Mouse (Mus musculus): ENCODE measurements around the gene Pogz. TPM values are rescaled to one million over a fixed set of nuclear protein-coding genes. Genes with fewer than 3 reads are reported as not detected.
"Not testable (repeated sequence)": the region's sequence is repeated elsewhere in the genome, so short reads cannot be mapped to it uniquely, and the experiment has no call there.

Gene Pogz
- total RNA-seq, 2 experiments from 2014 or later = 54.4 to 62.5 TPM

GRCm38 (mm10) chr3:94833358-94833757, 4.0 kb upstream of the Pogz start:
- no peak for DNase-seq

- no peak for DNase-seq
These were observed 2.0 kb upstream of the Pogz start for GRCm38 (mm10) chr3:94835396-94835795.

DNA sequence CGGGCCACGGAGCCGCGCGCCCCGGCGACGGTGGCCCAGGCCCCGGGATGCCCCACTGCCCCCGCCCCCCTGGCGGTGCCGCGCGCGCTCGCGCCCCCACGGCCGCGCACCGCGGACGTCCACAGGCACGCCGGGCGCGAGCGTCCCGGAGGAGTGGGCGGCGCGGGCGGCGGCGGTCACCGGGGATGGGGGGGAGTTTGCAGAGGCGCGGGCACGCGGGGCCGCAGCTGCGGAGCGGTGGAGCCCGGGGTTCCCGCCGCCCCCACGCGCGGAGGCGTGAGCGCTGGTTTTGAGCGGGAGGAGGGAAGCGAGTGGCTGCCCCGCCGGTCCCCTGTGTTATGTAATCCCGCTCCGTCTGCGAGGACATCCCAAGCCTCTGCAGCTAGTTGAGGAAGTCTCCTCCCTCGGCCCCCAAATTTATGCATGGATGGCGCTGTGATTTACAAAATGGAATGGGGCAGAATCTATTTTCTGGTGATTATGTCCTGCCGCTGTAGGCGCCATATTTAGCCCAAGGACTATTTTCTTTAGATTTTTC, 661 bp downstream of the Pogz start:
- DNase-seq = peak; percentile 90

GRCm38 (mm10) chr3:94838631-94839030, 1.3 kb downstream of the Pogz start:
- no peak for DNase-seq

DNA sequence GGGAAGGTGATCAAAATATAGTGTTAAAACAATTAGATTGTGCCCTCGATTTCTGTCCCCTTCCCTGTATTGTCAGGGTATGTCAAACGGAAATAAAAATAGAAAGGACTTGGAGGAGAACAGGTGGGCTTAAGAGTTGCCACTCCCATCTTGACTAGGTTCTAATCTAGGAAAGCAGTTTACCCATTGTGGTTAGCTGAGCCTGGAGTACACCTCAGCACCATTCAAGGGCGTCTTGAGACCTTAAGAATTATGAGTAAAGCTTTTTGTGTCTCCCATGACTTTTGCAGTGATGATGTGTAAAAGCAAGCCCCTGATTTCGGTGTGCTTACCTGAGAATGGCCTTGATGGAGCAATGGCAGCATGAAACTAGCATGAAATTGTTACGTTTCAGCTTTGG, 1.7 kb downstream of the Pogz start:
- no peak for DNase-seq

- DNase-seq = no peak
These were observed 10.0 kb downstream of the Pogz start for GRCm38 (mm10) chr3:94847382-94847781.

DNA sequence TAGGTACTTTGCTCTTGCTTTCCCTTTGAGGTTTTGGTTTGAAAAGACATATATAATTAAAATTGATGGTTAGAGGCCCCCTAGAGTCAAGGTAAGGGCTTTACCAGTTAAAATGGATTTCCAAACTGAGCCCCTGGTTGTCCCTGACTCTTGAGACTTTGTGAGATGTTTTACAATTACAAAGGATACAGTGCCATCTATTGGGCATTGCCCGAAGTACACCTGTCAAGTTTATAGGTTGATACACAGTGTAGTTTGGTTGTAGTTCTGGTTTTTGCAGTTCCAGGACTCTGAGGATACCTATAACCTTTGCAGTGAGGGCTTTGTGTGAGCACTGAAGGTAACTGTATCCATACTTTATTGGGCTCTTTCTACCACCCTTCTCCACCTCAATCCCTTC, 12.0 kb downstream of the Pogz start:
- DNase-seq = peak in 1 of 2 experiments; percentile 29

GRCm38 (mm10) chr3:94851731-94852130, 14.4 kb downstream of the Pogz start:
- no peak for DNase-seq

- no peak for DNase-seq
These were observed 14.8 kb downstream of the Pogz start for GRCm38 (mm10) chr3:94852215-94852614.

GRCm38 (mm10) chr3:94859471-94859870, 22.1 kb downstream of the Pogz start:
- no peak for DNase-seq

- no peak for DNase-seq
These were observed 31.6 kb downstream of the Pogz start for GRCm38 (mm10) chr3:94869011-94869410.

- DNase-seq = no peak
These were observed 41.3 kb downstream of the Pogz start for GRCm38 (mm10) chr3:94878618-94879017.

DNA sequence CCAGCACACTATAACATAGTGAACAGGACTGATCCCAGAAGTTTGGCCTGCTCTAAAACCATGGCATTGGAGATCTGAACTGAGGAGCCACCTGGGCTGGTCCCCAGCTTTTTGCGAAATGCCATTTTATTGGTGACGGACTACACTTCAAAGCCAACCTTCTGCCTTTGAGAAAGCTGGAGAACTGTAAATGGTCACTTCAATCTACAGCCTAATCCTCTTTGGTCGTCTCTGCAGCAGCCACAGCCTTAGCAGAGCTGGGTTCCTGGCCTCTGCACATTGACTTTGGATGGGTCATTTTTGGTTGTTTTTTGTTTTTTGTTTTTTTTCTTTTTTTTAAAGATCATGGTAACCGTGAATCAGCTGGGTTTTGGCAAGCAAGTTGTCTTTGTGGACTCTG, 44.5 kb downstream of the Pogz start:
- DNase-seq = no peak

DNA sequence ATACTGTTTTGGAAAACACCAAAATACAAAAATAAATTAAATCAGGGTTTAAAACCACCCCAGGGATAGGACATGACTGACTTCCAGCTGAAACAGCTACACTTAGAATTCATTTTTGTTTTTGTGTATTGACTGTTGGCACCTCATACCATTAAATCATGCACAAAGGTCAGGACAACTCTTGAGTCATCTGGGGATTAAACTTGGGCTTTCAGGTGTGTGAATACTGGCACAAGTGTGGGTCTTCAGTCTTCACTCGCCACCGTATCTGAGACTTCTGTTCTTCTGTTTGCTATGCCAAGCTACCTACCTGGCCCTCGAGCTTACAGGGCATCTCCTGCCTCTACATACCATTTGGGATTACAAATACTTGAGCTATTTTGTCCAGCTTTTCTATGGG, 45.2 kb downstream of the Pogz start:
- DNase-seq = no peak

DNA sequence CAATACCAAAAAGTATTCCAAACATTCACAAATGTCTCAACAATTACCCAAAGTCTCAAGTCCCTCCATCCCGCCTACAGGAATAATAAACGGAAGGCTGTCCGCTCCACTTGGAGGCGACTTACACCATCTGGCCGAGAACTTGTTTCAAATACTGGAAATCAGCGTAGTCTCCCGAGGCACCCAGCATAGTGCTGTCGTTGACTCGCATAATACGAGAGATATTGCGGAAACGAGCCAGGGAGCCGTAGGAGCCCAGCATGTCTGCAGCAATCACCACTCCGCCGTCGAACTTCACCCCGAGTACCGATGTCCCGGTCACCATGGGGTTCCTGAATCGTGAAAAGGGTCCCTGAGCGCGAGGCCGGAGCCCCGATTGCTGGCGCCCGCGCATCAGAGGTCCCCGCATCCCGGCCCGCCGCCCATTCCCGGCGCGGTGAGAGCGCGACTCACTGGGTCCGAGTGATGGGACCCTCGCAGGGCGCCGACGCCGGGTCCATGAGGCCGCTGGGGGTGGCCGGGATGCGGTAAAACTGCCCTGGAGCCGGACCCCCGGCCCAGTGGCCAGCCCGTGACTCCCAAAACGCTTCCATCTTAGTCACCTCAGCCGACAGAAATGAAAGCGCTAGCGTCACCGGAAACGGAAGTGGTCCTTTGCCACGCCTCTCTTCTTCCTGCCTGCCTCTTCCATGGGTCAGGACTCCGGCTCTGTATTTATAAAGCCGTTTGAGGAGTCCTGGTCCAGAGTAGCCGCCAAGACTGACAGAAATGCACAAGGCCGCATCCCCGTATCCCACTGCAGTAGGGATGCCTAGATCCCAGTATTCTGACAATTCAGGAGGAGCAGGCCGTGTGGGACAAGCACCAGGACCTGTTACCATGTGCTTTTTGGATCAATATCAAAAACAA, 49.2 kb downstream of the Pogz start, which contains the start of gene Psmb4:
Psmb4 (minus strand) TSS at position 646 of the 909 bp plus-strand sequence.
- DNase-seq = peak; percentile 85

DNA sequence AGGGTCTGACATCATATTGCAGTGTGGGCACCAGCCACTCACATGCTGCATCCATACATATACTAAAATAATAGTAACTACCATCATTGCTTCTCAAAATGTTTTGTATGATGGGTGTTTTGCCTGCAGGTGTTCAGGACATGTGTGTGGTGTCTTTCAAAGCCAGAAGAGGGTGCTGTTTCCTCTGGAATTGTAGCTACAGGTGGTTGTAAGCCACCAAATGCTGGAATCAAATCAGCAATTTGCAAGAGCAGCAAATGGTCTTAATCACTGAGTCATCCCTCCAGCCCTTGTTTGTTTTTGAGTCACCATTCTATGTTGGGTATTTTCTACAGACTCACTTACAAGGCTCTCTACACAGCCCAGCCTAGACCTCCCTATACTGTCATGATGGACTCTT, 51.2 kb downstream of the Pogz start:
- no peak for DNase-seq

GRCm38 (mm10) chr3:94894076-94894475, 56.7 kb downstream of the Pogz start:
- DNase-seq = no peak

GRCm38 (mm10) chr3:94902747-94903146, 65.4 kb downstream of the Pogz start:
- peak; percentile 30 to 42 for DNase-seq

DNA sequence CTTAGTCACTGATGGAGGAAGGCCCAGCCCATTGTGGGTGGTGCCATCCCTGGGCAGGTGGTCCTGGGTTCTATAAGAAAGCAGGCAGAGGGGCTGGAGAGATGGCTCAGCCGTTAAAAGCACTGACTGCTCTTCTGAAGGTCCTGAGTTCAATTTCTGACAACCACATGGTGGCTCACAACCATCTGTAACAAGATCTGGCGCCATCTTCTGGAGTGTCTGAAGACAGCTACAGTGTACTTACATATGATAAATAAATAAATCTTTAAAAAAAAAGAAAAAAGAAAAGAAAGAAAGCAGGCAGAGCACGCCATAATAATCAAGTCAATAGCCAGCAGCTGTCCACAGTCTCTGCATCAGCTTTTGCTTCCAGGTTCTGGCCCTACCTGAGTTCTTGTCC, 67.4 kb downstream of the Pogz start:
- DNase-seq = not testable (repeated sequence)

GRCm38 (mm10) chr3:94906482-94906881, 69.1 kb downstream of the Pogz start:
- DNase-seq = no peak

DNA sequence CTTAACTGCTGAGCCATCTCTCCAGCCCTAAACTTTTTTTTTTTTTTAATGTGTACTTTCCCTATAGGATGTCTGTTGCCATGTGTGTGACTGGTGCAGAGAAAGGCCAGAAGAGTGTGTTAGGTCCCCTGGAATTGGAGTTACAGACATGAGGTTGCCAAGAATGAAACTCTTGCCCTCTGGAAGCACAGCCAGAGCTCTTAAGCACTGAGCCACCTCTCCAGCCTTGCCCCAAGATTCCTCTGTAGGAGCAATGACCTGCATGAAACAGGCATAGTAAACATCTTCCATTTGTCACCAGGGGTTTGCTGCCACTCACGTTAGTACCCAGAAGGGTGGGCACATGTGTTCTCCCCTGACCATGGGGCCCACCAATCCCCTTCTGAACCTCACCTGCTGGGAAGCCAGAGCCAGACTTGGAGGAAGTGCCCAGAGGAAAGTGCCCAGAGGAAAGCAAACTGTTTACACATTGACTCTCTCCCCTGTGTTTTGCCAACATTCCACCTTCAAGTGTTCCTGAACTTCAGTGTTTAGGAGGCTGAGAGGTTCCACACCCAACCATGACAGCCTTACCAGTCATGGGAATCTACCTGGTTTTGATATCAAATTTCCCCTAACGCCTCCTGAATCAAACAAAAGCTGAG, 73.8 kb downstream of the Pogz start:
- DNase-seq = no peak

DNA sequence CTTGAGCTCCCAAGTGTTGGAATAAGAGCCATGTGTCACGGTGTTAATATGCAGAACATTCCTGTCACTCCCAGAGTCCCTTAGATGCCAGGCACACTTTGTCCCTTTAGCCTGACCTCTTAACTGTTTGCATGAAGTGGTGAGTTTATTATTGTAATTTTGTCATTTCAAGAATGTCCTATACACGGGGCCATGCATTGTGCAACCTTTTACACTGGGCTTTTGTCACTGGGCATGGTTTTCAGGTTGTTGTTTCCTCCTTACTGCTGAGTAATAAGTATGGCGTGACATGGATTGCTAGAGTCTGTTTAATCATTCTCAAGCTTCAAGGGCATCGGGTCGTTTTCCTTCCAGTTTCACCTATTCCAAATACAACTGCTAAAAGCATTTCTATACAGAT, 76.4 kb downstream of the Pogz start:
- DNase-seq = no peak

DNA sequence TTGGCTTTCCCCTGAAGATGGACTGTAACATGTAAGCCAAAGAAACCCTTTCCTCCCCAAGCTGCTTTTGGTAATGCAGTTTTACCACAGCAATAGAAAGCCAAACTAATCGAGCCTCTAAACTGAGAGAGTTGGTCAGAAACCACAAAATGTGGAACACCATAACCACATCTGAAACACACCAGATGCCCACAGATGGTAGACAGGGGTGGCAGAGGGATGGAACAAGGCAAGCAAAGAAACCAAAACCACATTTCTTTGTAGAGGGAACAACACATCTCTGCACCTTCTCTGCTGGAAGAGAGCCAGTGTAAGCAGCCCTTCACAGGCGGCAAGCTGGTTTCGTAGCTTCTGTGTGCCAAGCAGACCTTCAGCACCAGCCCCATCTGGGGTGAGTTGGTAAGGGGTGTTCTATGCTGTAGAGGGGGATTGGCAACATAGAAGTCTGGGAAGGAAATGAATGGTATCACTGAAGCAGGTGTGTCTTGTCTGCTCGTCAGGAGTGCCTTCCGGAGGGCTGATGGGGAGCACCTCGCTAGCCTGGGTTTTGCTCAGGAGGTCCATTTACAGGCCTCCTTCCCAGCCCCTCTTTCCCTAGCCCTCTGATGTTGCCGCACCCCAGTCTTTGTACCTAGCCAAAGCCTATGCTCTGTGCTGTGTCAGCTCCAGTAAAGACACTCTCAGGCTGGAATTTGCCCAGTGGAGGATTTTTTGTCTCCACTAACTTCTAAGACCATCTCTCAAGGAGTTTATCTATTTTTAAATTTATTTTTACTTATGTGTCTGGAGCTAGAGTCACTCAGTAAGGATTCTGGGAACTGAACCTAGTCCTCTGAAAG, 78.8 kb downstream of the Pogz start:
- no peak for DNase-seq
